Mouse (Mus musculus): ENCODE data around the gene Erp44.

Erp44 gene

GRCm38 (mm10) chr4:48279498-48280134 is at the start of gene Erp44, which contains the start of gene Invs:
Gene Erp44, minus strand, starts transcription at chr4:48279558.
Gene Invs, plus strand, starts transcription at chr4:48279760.
- DNase-seq = peak; percentile 93

- DNase-seq = no peak
These were observed 48.7 kb upstream of the Erp44 start for GRCm38 (mm10) chr4:48328042-48328441.

GRCm38 (mm10) chr4:48327192-48327591 is 47.8 kb upstream of the Erp44 start:
- no peak for DNase-seq

- DNase-seq = no peak
These were observed 42.7 kb upstream of the Erp44 start for GRCm38 (mm10) chr4:48322095-48322494.

- no peak for DNase-seq
These were observed 41.9 kb upstream of the Erp44 start for GRCm38 (mm10) chr4:48321276-48321675.

GRCm38 (mm10) chr4:48316036-48316435 is 36.7 kb upstream of the Erp44 start:
- DNase-seq = no peak

GRCm38 (mm10) chr4:48314814-48315213 is 35.5 kb upstream of the Erp44 start:
- DNase-seq = no peak

GRCm38 (mm10) chr4:48287086-48287757 is 7.9 kb upstream of the Erp44 start:
- DNase-seq = no peak

GRCm38 (mm10) chr4:48281121-48281520 is 1.8 kb upstream of the Erp44 start:
- no peak for DNase-seq

GRCm38 (mm10) chr4:48278757-48279497 is 431 bp downstream of the Erp44 start:
- no peak for DNase-seq

GRCm38 (mm10) chr4:48277011-48277410 is 2.3 kb downstream of the Erp44 start:
- DNase-seq = no peak

GRCm38 (mm10) chr4:48275736-48276135 is 3.6 kb downstream of the Erp44 start:
- no peak for DNase-seq

- no peak for DNase-seq
These were observed 6.1 kb downstream of the Erp44 start for GRCm38 (mm10) chr4:48273119-48273829.

GRCm38 (mm10) chr4:48271838-48272237 is 7.5 kb downstream of the Erp44 start:
- DNase-seq = no peak

- no peak for DNase-seq
These were observed 8.8 kb downstream of the Erp44 start for GRCm38 (mm10) chr4:48270532-48270931.

GRCm38 (mm10) chr4:48268127-48268526 is 11.2 kb downstream of the Erp44 start:
- no peak for DNase-seq

- no peak for DNase-seq
These were observed 11.7 kb downstream of the Erp44 start for GRCm38 (mm10) chr4:48267683-48268082.

GRCm38 (mm10) chr4:48258045-48258444 is 21.3 kb downstream of the Erp44 start:
- DNase-seq = no peak

- no peak for DNase-seq
These were observed 26.1 kb downstream of the Erp44 start for GRCm38 (mm10) chr4:48253266-48253665.

- DNase-seq = no peak
These were observed 35.1 kb downstream of the Erp44 start for GRCm38 (mm10) chr4:48244280-48244679.

GRCm38 (mm10) chr4:48243737-48244136 is 35.6 kb downstream of the Erp44 start:
- no peak for DNase-seq

- DNase-seq = no peak
These were observed 36.9 kb downstream of the Erp44 start for GRCm38 (mm10) chr4:48242482-48242881.

- DNase-seq = no peak
These were observed 40.3 kb downstream of the Erp44 start for GRCm38 (mm10) chr4:48239046-48239445.

All from thymus, postnatal 14 days (tissue).